Mouse (Mus musculus): ENCODE data around the gene Luc7l2. TPM values are rescaled to one million over a fixed set of nuclear protein-coding genes. Genes with fewer than 3 reads are reported as not detected.

Gene Luc7l2
- 29.2 and 29.6 TPM in 2 replicates for polyA plus RNA-seq (2015; fragmentation: Nextera tagmentation; extraction: Ambion mirVana)

GRCm38 (mm10) chr6:38551062-38551988 is at the start of gene Luc7l2:
TSS of gene Luc7l2 (plus strand) at chr6:38551334.
- Histone ChIP-seq H3K4me2 (replicated peaks) (peak within 1 kb of the TSS; percentile 67), H3K27ac (peak within 1 kb of the TSS; percentile 99), H3K9me3 (no peaks in the 10 kb centered on the region), H3K36me3 (no peaks in the 10 kb centered on the region), H3K4me3 (replicated peaks) (peak within 1 kb of the TSS; percentile 67), H3K4me1 (replicated peaks) (no peaks in the 10 kb centered on the region), H3K27me3 (replicated peaks) (no peaks in the 10 kb centered on the region), H3K9ac (peak within 1 kb of the TSS; percentile 84)
- ATAC-seq, result peak; percentile 92
- under 1% methylated on average over 86 of the region's 98 CpGs for WGBS

- Histone ChIP-seq H3K36me3 (no peaks in the 10 kb centered on the region), H3K4me3 (replicated peaks) (no peak overlapping the region), H3K4me1 (replicated peaks) (no peaks in the 10 kb centered on the region), H3K27me3 (replicated peaks) (no peaks in the 10 kb centered on the region), H3K9me3 (no peaks in the 10 kb centered on the region), H3K9ac (no peak overlapping the region), H3K4me2 (replicated peaks) (no peak overlapping the region), H3K27ac (no peak overlapping the region)
- 96% methylated on average over 1 of the region's 1 CpGs for WGBS
- no peak for ATAC-seq
These were observed 39.0 kb upstream of the Luc7l2 start for GRCm38 (mm10) chr6:38512096-38512495.

- Histone ChIP-seq H3K4me2 (replicated peaks) (no peak overlapping the region), H3K27me3 (replicated peaks) (no peaks in the 10 kb centered on the region), H3K36me3 (no peaks in the 10 kb centered on the region), H3K4me3 (replicated peaks) (no peak overlapping the region), H3K9ac (no peak overlapping the region), H3K9me3 (no peaks in the 10 kb centered on the region), H3K4me1 (replicated peaks) (no peaks in the 10 kb centered on the region), H3K27ac (no peak overlapping the region)
- ATAC-seq, result peak; percentile 63; the same call in 1 of the 2 replicates
These were observed 38.3 kb upstream of the Luc7l2 start for GRCm38 (mm10) chr6:38512830-38513229.

GRCm38 (mm10) chr6:38515201-38515600 is 35.9 kb upstream of the Luc7l2 start:
- no peak overlapping the region for H3K4me3 ChIP-seq (replicated peaks)
- ATAC-seq, result no peak
- no peak overlapping the region for H3K9ac ChIP-seq
- H3K36me3 ChIP-seq, result no peaks in the 10 kb centered on the region
- H3K4me2 ChIP-seq (replicated peaks), result no peak overlapping the region
- no peak overlapping the region for H3K27ac ChIP-seq
- no peaks in the 10 kb centered on the region for H3K27me3 ChIP-seq (replicated peaks)
- H3K9me3 ChIP-seq, result no peaks in the 10 kb centered on the region
- 96% methylated on average over 4 of the region's 4 CpGs for WGBS
- no peaks in the 10 kb centered on the region for H3K4me1 ChIP-seq (replicated peaks)

GRCm38 (mm10) chr6:38523851-38524250 is 27.3 kb upstream of the Luc7l2 start:
- Histone ChIP-seq H3K27me3 (replicated peaks) (no peaks in the 10 kb centered on the region), H3K4me3 (replicated peaks) (no peak overlapping the region), H3K9ac (no peak overlapping the region), H3K27ac (no peak overlapping the region), H3K36me3 (no peaks in the 10 kb centered on the region), H3K4me2 (replicated peaks) (peak overlapping the region; percentile 45; the same call in 1 of the 2 replicates), H3K9me3 (no peaks in the 10 kb centered on the region), H3K4me1 (replicated peaks) (no peaks in the 10 kb centered on the region)
- ATAC-seq, result peak; percentile 59
- 17% methylated on average over 8 of the region's 8 CpGs for WGBS

GRCm38 (mm10) chr6:38531211-38531820 is 19.8 kb upstream of the Luc7l2 start:
- Histone ChIP-seq H3K4me3 (replicated peaks) (no peak overlapping the region), H3K4me2 (replicated peaks) (no peak overlapping the region), H3K27me3 (replicated peaks) (no peaks in the 10 kb centered on the region), H3K36me3 (no peaks in the 10 kb centered on the region), H3K4me1 (replicated peaks) (no peaks in the 10 kb centered on the region), H3K9me3 (no peaks in the 10 kb centered on the region), H3K9ac (no peak overlapping the region), H3K27ac (no peak overlapping the region)
- ATAC-seq, result no peak
- WGBS, result 56% methylated on average over 5 of the region's 5 CpGs

- peak; percentile 48 for ATAC-seq
These were observed 18.4 kb upstream of the Luc7l2 start for GRCm38 (mm10) chr6:38532500-38533420.

GRCm38 (mm10) chr6:38533428-38534405 is 17.4 kb upstream of the Luc7l2 start, which contains the start of gene Fmc1:
TSS of gene Fmc1 (plus strand) at chr6:38533502.
- Histone ChIP-seq H3K4me1 (replicated peaks) (no peaks in the 10 kb centered on the region), H3K9ac (peak within 1 kb of the TSS; percentile 90), H3K27ac (peak within 1 kb of the TSS; percentile 97), H3K27me3 (replicated peaks) (no peaks in the 10 kb centered on the region), H3K4me3 (replicated peaks) (peak within 1 kb of the TSS; percentile 74), H3K36me3 (no peaks in the 10 kb centered on the region), H3K4me2 (replicated peaks) (peak within 1 kb of the TSS; percentile 75), H3K9me3 (no peaks in the 10 kb centered on the region)
- ATAC-seq, result peak; percentile 93
- WGBS, result 3% methylated on average over 41 of the region's 41 CpGs

More at GRCm38 (mm10) chr6:38532500-38533420, 18.4 kb upstream of the Luc7l2 start:
- Histone ChIP-seq H3K4me3 (replicated peaks) (peak overlapping the region; percentile 47), H3K9ac (peak overlapping the region; percentile 56), H3K4me1 (replicated peaks) (no peaks in the 10 kb centered on the region), H3K27me3 (replicated peaks) (no peaks in the 10 kb centered on the region), H3K36me3 (no peaks in the 10 kb centered on the region), H3K9me3 (no peaks in the 10 kb centered on the region), H3K27ac (peak overlapping the region; percentile 95), H3K4me2 (replicated peaks) (peak overlapping the region; percentile 75)
- WGBS, result 5% methylated on average over 25 of the region's 25 CpGs

GRCm38 (mm10) chr6:38534640-38535365 is 16.3 kb upstream of the Luc7l2 start:
- Histone ChIP-seq H3K4me1 (replicated peaks) (no peaks in the 10 kb centered on the region), H3K27ac (peak overlapping the region; percentile 97), H3K4me3 (replicated peaks) (peak overlapping the region; percentile 74), H3K4me2 (replicated peaks) (peak overlapping the region; percentile 56), H3K9ac (peak overlapping the region; percentile 90), H3K27me3 (replicated peaks) (no peaks in the 10 kb centered on the region), H3K36me3 (peaks cover under 1% of the 10 kb centered on the region; the same call in 1 of the 2 replicates), H3K9me3 (no peaks in the 10 kb centered on the region)
- under 1% methylated on average over 53 of the region's 53 CpGs for WGBS
- peak; percentile 84 for ATAC-seq

- peak overlapping the region; percentile 90 for H3K9ac ChIP-seq
- WGBS, result 1% methylated on average over 9 of the region's 9 CpGs
These were observed 15.8 kb upstream of the Luc7l2 start for GRCm38 (mm10) chr6:38535366-38535690.

More at GRCm38 (mm10) chr6:38535366-38535690, 15.8 kb upstream of the Luc7l2 start:
- Histone ChIP-seq H3K27me3 (replicated peaks) (no peaks in the 10 kb centered on the region), H3K4me2 (replicated peaks) (peak overlapping the region; percentile 56), H3K4me1 (replicated peaks) (no peaks in the 10 kb centered on the region), H3K36me3 (peaks cover 5% of the 10 kb centered on the region; the same call in 1 of the 2 replicates), H3K4me3 (replicated peaks) (peak overlapping the region; percentile 74), H3K9me3 (no peaks in the 10 kb centered on the region), H3K27ac (peak overlapping the region; percentile 97)
- no peak for ATAC-seq
